Mouse (Mus musculus) heart, postnatal 0 days (tissue): ENCODE results near the gene Sfi1.

ENCODE experiments used
- CTCF ChIP-seq: IDR thresholded peaks from 2 replicates; pipeline ENCODE4 v1.5.1; 2016; ENCODE audit warnings: antibody characterized with exemption, control low read depth, low read depth
- EP300 ChIP-seq: IDR thresholded peaks from 2 replicates; pipeline ENCODE4 v1.6.1; 2016; ENCODE audit warnings: antibody characterized with exemption, low read depth

DNA sequence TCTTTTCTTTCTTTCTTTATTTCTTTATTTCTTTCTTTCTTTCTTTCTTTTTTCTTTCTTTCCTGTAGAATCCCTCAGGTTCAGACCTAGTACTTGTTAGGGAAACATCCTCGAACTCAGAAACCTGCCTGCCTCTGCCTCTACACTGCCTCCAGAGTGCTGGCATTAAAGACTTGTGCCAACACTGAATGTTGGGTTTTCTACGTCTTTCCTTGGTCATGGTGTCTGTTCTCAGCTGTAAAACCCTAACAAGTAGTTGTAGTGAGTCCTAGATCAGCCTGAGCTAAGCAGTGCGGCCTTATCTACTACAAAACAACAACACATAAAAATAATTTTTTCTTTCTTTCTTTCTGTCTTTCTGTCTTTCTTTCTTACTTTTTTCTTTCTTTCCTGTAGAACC lies 78.9 kb downstream of the Sfi1 start:
- TF ChIP-seq CTCF (no peak), EP300 (no peak)
